Mouse (Mus musculus): Measurements from ENCODE around the gene Trim72.

GRCm38 (mm10) chr7:128024364-128024763, 20.6 kb downstream of the Trim72 start:
- TF ChIP-seq GATA1 (IDR thresholded peaks at IDR 0.05; ENCODE audit: low read length), result no peak
- no peak for TF ChIP-seq TAL1 (IDR thresholded peaks at IDR 0.05; ENCODE audit: low read length)

Measured in erythroblast, embryonic 14.5 days (primary cell).